Mouse (Mus musculus) limb, embryonic 13.5 days (tissue): ENCODE results near the gene Rbm19. TPM values are rescaled to one million over a fixed set of nuclear protein-coding genes. Genes with fewer than 3 reads are reported as not detected.
"Not testable (repeated sequence)": the region's sequence is repeated elsewhere in the genome, so short reads cannot be mapped to it uniquely, and the experiment has no call there.

Source experiments
- ATAC-seq: fragments of 200-750 bp; cut with Nextera tagmentation; 2 replicates; pipeline ENCODE4 v1.8.0; 2017; ENCODE audit warnings: low read depth, moderate number of reproducible peaks, moderate TSS enrichment; ENCODE audit not compliant: low FRiP score
- H3K27ac ChIP-seq: fragments of 300-500 bp; sonication (generic); 2 replicates; pipeline ENCODE4 v1.5.1; 2015; ENCODE audit warnings: inconsistent platforms, mild to moderate bottlenecking, moderate library complexity
- H3K27me3 ChIP-seq: fragments of 300-500 bp; sonication (generic); 2 replicates; pipeline ENCODE4 v1.6.1; 2015; ENCODE audit warnings: mild to moderate bottlenecking, inconsistent platforms
- H3K36me3 ChIP-seq: fragments of 300-500 bp; sonication (generic); 2 replicates; pipeline ENCODE4 v1.6.1; 2015; ENCODE audit warnings: inconsistent platforms, mild to moderate bottlenecking, moderate library complexity
- H3K4me1 ChIP-seq: fragments of 300-500 bp; sonication (generic); 2 replicates; pipeline ENCODE4 v1.6.1; 2015; ENCODE audit warnings: inconsistent platforms
- H3K4me2 ChIP-seq: fragments of 300-500 bp; sonication (generic); replicated peaks from 2 replicates; pipeline ENCODE4 v1.6.1; 2015; ENCODE audit warnings: inconsistent platforms, mild to moderate bottlenecking, moderate library complexity
- H3K4me3 ChIP-seq: fragments of 300-500 bp; sonication (generic); 2 replicates; pipeline ENCODE4 v1.5.1; 2015; ENCODE audit warnings: moderate library complexity, mild to moderate bottlenecking, inconsistent platforms
- H3K9ac ChIP-seq: fragments of 300-500 bp; sonication (generic); 2 replicates; pipeline ENCODE4 v1.6.1; 2015; ENCODE audit warnings: mild to moderate bottlenecking, inconsistent platforms
- H3K9me3 ChIP-seq: fragments of 300-500 bp; sonication (generic); 2 replicates; pipeline ENCODE4 v1.6.1; 2016; ENCODE audit warnings: inconsistent platforms
- WGBS: fragments of 180-500 bp; shearing (Covaris S2); methylation state at CpG from one replicate; pipeline ENCODE4 v1.1.7; 2015; 5-methylcytosine and 5-hydroxymethylcytosine counted together
- polyA plus RNA-seq: library from polyadenylated mRNA; unstranded; fragments of >200 nt; fragmentation: Nextera tagmentation; extraction: Ambion mirVana; gene quantifications from 2 replicates; pipeline ENCODE4 v1.2.1, GENCODE M21; 2015

The Rbm19 gene
- polyA plus RNA-seq, 1 experiment from 2014 or later, result 28.2 TPM

- H3K27ac ChIP-seq, result no peak overlapping the region
- H3K4me3 ChIP-seq, result no peak overlapping the region
- no peak for ATAC-seq
- H3K4me1 ChIP-seq, result peaks cover 11% of the 10 kb centered on the region
- no peaks in the 10 kb centered on the region for H3K36me3 ChIP-seq
- peaks cover 3% of the 10 kb centered on the region; the same call in 1 of the 2 replicates for H3K9me3 ChIP-seq
- 23% methylated on average over 12 of the region's 12 CpGs for whole genome bisulfite sequencing
- H3K9ac ChIP-seq, result no peak overlapping the region
- H3K27me3 ChIP-seq, result peaks cover 10% of the 10 kb centered on the region
- H3K4me2 ChIP-seq, result no peak overlapping the region
Observed at GRCm38 (mm10) chr5:120106424-120107073, 9.7 kb upstream of the Rbm19 start.

- peaks cover 11% of the 10 kb centered on the region for H3K4me1 ChIP-seq
- 87% methylated on average over 12 of the region's 12 CpGs for WGBS
- no peak overlapping the region for H3K4me2 ChIP-seq
- H3K9ac ChIP-seq, result no peak overlapping the region
- peaks cover 10% of the 10 kb centered on the region for H3K36me3 ChIP-seq
- no peaks in the 10 kb centered on the region for H3K27me3 ChIP-seq
- no peaks in the 10 kb centered on the region for H3K9me3 ChIP-seq
- no peak overlapping the region for H3K4me3 ChIP-seq
- ATAC-seq, result no peak
- H3K27ac ChIP-seq, result no peak overlapping the region
Observed at GRCm38 (mm10) chr5:120114361-120114760, 1.9 kb upstream of the Rbm19 start.

GRCm38 (mm10) chr5:120117161-120117560, 896 bp downstream of the Rbm19 start:
- not testable (repeated sequence) for H3K9ac ChIP-seq, H3K27ac ChIP-seq, H3K4me1 ChIP-seq, H3K9me3 ChIP-seq, ATAC-seq, H3K27me3 ChIP-seq
- Histone ChIP-seq H3K4me2 (peak overlapping the region; percentile 93), H3K36me3 (peaks cover 38% of the 10 kb centered on the region), H3K4me3 (peak overlapping the region; percentile 84)
- 50% methylated on average over 3 of the region's 3 CpGs for WGBS

- peaks cover 99% of the 10 kb centered on the region for H3K36me3 ChIP-seq
- H3K4me3 ChIP-seq, result no peak overlapping the region
- no peak for ATAC-seq
- no peaks in the 10 kb centered on the region for H3K27me3 ChIP-seq
- H3K9ac ChIP-seq, result no peak overlapping the region
- no peaks in the 10 kb centered on the region for H3K9me3 ChIP-seq
- WGBS, result 85% methylated on average over 16 of the region's 16 CpGs
- H3K4me2 ChIP-seq, result no peak overlapping the region
- no peaks in the 10 kb centered on the region for H3K4me1 ChIP-seq
- no peak overlapping the region for H3K27ac ChIP-seq
Observed at GRCm38 (mm10) chr5:120124881-120125690, 8.8 kb downstream of the Rbm19 start.

GRCm38 (mm10) chr5:120127641-120128040, 11.4 kb downstream of the Rbm19 start:
- H3K4me1 ChIP-seq, result no peaks in the 10 kb centered on the region
- H3K4me2 ChIP-seq, result no peak overlapping the region
- H3K27ac ChIP-seq, result no peak overlapping the region
- no peak for ATAC-seq
- no peak overlapping the region for H3K9ac ChIP-seq
- peaks cover 99% of the 10 kb centered on the region for H3K36me3 ChIP-seq
- 52% methylated on average over 10 of the region's 10 CpGs for WGBS
- no peaks in the 10 kb centered on the region for H3K27me3 ChIP-seq
- no peak overlapping the region for H3K4me3 ChIP-seq
- no peaks in the 10 kb centered on the region for H3K9me3 ChIP-seq

- no peak for ATAC-seq
- no peak overlapping the region for H3K9ac ChIP-seq
- H3K27me3 ChIP-seq, result no peaks in the 10 kb centered on the region
- WGBS, result 86% methylated on average over 5 of the region's 5 CpGs
- H3K9me3 ChIP-seq, result no peaks in the 10 kb centered on the region
- no peak overlapping the region for H3K4me2 ChIP-seq
- peaks cover 99% of the 10 kb centered on the region for H3K36me3 ChIP-seq
- no peak overlapping the region for H3K27ac ChIP-seq
- no peak overlapping the region for H3K4me3 ChIP-seq
- H3K4me1 ChIP-seq, result no peaks in the 10 kb centered on the region
Observed at GRCm38 (mm10) chr5:120128511-120128910, 12.2 kb downstream of the Rbm19 start.

GRCm38 (mm10) chr5:120129070-120129469, 12.8 kb downstream of the Rbm19 start:
- WGBS, result 95% methylated on average over 7 of the region's 7 CpGs
- H3K4me2 ChIP-seq, result no peak overlapping the region
- no peaks in the 10 kb centered on the region for H3K27me3 ChIP-seq
- H3K4me3 ChIP-seq, result no peak overlapping the region
- peaks cover 96% of the 10 kb centered on the region for H3K36me3 ChIP-seq
- no peak for ATAC-seq
- H3K4me1 ChIP-seq, result no peaks in the 10 kb centered on the region
- no peaks in the 10 kb centered on the region for H3K9me3 ChIP-seq
- H3K27ac ChIP-seq, result no peak overlapping the region
- no peak overlapping the region for H3K9ac ChIP-seq

- Histone ChIP-seq H3K4me2 (no peak overlapping the region), H3K9ac (no peak overlapping the region), H3K4me3 (no peak overlapping the region), H3K9me3 (no peaks in the 10 kb centered on the region), H3K4me1 (no peaks in the 10 kb centered on the region), H3K27me3 (no peaks in the 10 kb centered on the region), H3K36me3 (peaks cover 89% of the 10 kb centered on the region), H3K27ac (no peak overlapping the region)
- no peak for ATAC-seq
- 92% methylated on average over 7 of the region's 7 CpGs for WGBS
Observed at GRCm38 (mm10) chr5:120129761-120130160, 13.5 kb downstream of the Rbm19 start.

GRCm38 (mm10) chr5:120130163-120130562, 13.9 kb downstream of the Rbm19 start:
- Histone ChIP-seq H3K27me3 (no peaks in the 10 kb centered on the region), H3K27ac (no peak overlapping the region), H3K36me3 (peaks cover 88% of the 10 kb centered on the region), H3K4me2 (no peak overlapping the region), H3K4me3 (no peak overlapping the region), H3K9me3 (no peaks in the 10 kb centered on the region), H3K9ac (no peak overlapping the region), H3K4me1 (no peaks in the 10 kb centered on the region)
- ATAC-seq, result no peak
- WGBS, result 100% methylated on average over 2 of the region's 2 CpGs

GRCm38 (mm10) chr5:120131600-120131999, 15.3 kb downstream of the Rbm19 start:
- no peaks in the 10 kb centered on the region for H3K27me3 ChIP-seq
- no peak overlapping the region for H3K4me2 ChIP-seq
- ATAC-seq, result no peak
- H3K4me3 ChIP-seq, result no peak overlapping the region
- no peak overlapping the region for H3K9ac ChIP-seq
- peaks cover 76% of the 10 kb centered on the region for H3K36me3 ChIP-seq
- H3K27ac ChIP-seq, result no peak overlapping the region
- H3K4me1 ChIP-seq, result no peaks in the 10 kb centered on the region
- WGBS, result 61% methylated on average over 5 of the region's 5 CpGs
- no peaks in the 10 kb centered on the region for H3K9me3 ChIP-seq

GRCm38 (mm10) chr5:120134000-120134399, 17.7 kb downstream of the Rbm19 start:
- Histone ChIP-seq H3K36me3 (peaks cover 71% of the 10 kb centered on the region), H3K9me3 (no peaks in the 10 kb centered on the region), H3K4me3 (no peak overlapping the region), H3K4me2 (no peak overlapping the region), H3K27ac (no peak overlapping the region), H3K27me3 (no peaks in the 10 kb centered on the region), H3K9ac (no peak overlapping the region), H3K4me1 (no peaks in the 10 kb centered on the region)
- 38% methylated on average over 6 of the region's 6 CpGs for WGBS
- no peak for ATAC-seq

GRCm38 (mm10) chr5:120135337-120135736, 19.1 kb downstream of the Rbm19 start:
- H3K36me3 ChIP-seq, result peaks cover 62% of the 10 kb centered on the region
- no peak overlapping the region for H3K9ac ChIP-seq
- no peak overlapping the region for H3K4me2 ChIP-seq
- H3K9me3 ChIP-seq, result no peaks in the 10 kb centered on the region
- no peak overlapping the region for H3K27ac ChIP-seq
- no peaks in the 10 kb centered on the region for H3K4me1 ChIP-seq
- no peak for ATAC-seq
- 93% methylated on average over 14 of the region's 14 CpGs for WGBS
- no peak overlapping the region for H3K4me3 ChIP-seq
- no peaks in the 10 kb centered on the region for H3K27me3 ChIP-seq
